Mouse (Mus musculus) heart, embryonic 16.5 days (tissue): ENCODE measurements around the gene Selenos. TPM values are rescaled to one million over a fixed set of nuclear protein-coding genes. Genes with fewer than 3 reads are reported as not detected.
A peak's percentile ranks its signal among the peaks of the same experiment; 100 is the strongest.

Experiments
- ATAC-seq: fragments of 200-750 bp; cut with Nextera tagmentation; replicated peaks from 2 replicates; pipeline ENCODE4 v1.8.0; 2017; ENCODE audit warnings: moderate number of reproducible peaks; ENCODE audit not compliant: insufficient read depth, low FRiP score; ENCODE audit errors: extremely low read depth
- H3K27ac ChIP-seq: fragments of 300-500 bp; sonication (generic); 2 replicates; pipeline ENCODE4 v1.5.1; 2014; ENCODE audit warnings: mild to moderate bottlenecking, low read length, control low read depth, moderate library complexity
- H3K27me3 ChIP-seq: fragments of 300-500 bp; sonication (generic); 2 replicates; pipeline ENCODE4 v1.6.1; 2014; ENCODE audit warnings: low read length, mixed read lengths; ENCODE audit not compliant: control insufficient read depth, insufficient read depth
- H3K36me3 ChIP-seq: fragments of 300-500 bp; sonication (generic); 2 replicates; pipeline ENCODE4 v1.6.1; 2014; ENCODE audit not compliant: control insufficient read depth, insufficient read depth
- H3K4me1 ChIP-seq: fragments of 300-500 bp; sonication (generic); 2 replicates; pipeline ENCODE4 v1.6.1; 2014; ENCODE audit warnings: low read length, mixed read lengths; ENCODE audit not compliant: control insufficient read depth, insufficient read depth
- H3K4me2 ChIP-seq: fragments of 300-500 bp; sonication (generic); 2 replicates; pipeline ENCODE4 v1.6.1; 2014; ENCODE audit warnings: low read depth, mild to moderate bottlenecking, control low read depth, low read length
- H3K4me3 ChIP-seq: fragments of 300-500 bp; sonication (generic); 2 replicates; pipeline ENCODE4 v1.5.1; 2014; ENCODE audit warnings: mild to moderate bottlenecking, control low read depth, low read length
- H3K9ac ChIP-seq: fragments of 300-500 bp; sonication (generic); 2 replicates; pipeline ENCODE4 v1.6.1; 2014; ENCODE audit warnings: low read length, control low read depth
- H3K9me3 ChIP-seq: fragments of 300-500 bp; sonication (generic); replicated peaks from 2 replicates; pipeline ENCODE4 v1.6.1; 2016; ENCODE audit warnings: low read length; ENCODE audit not compliant: control insufficient read depth
- WGBS: fragments of 180-500 bp; shearing (Covaris S2); extraction: QIAGEN DNeasy Blood & Tissue Kit; methylation state at CpG from one replicate; pipeline ENCODE4 v1.1.7; 2014; 5-methylcytosine and 5-hydroxymethylcytosine counted together
- polyA plus RNA-seq: library from polyadenylated mRNA; unstranded; fragments of >200 nt; fragmentation: Nextera tagmentation; extraction: Ambion mirVana; gene quantifications from 2 replicates; pipeline ENCODE4 v1.2.1, GENCODE M21; 2015

Selenos gene
- polyA plus RNA-seq, 1 experiment from 2014 or later: 75.8 TPM

- WGBS: under 1% methylated on average over 76 of the region's 77 CpGs
- no peaks in the 10 kb centered on the region for H3K27me3 ChIP-seq
- H3K27ac ChIP-seq: peak overlapping the region; percentile 87
- H3K4me2 ChIP-seq: peak overlapping the region; percentile 95
- peaks cover 43% of the 10 kb centered on the region for H3K4me1 ChIP-seq
- no peaks in the 10 kb centered on the region; the same call in 1 of the 2 replicates for H3K36me3 ChIP-seq
- peak overlapping the region; percentile 81 for H3K4me3 ChIP-seq
- H3K9me3 ChIP-seq: no peaks in the 10 kb centered on the region
- ATAC-seq: peak; percentile 26
- H3K9ac ChIP-seq: peak overlapping the region; percentile 87
Measured at GRCm38 (mm10) chr7:66109855-66110635, 30.6 kb downstream of the Selenos start.

GRCm38 (mm10) chr7:66110636-66111112 lies 31.2 kb downstream of the Selenos start:
- 5% methylated on average over 10 of the region's 10 CpGs for WGBS
- no peak for ATAC-seq
- Histone ChIP-seq H3K9ac (peak overlapping the region; percentile 87), H3K4me2 (peak overlapping the region; percentile 95), H3K36me3 (no peaks in the 10 kb centered on the region; the same call in 1 of the 2 replicates), H3K27me3 (no peaks in the 10 kb centered on the region), H3K4me1 (peaks cover 44% of the 10 kb centered on the region), H3K9me3 (no peaks in the 10 kb centered on the region), H3K27ac (peak overlapping the region; percentile 87), H3K4me3 (peak overlapping the region; percentile 81)

- Histone ChIP-seq H3K4me3 (peak overlapping the region; percentile 81), H3K27ac (peak overlapping the region; percentile 87), H3K9me3 (no peaks in the 10 kb centered on the region), H3K4me1 (peaks cover 47% of the 10 kb centered on the region), H3K4me2 (peak overlapping the region; percentile 95), H3K9ac (peak overlapping the region; percentile 87), H3K27me3 (no peaks in the 10 kb centered on the region), H3K36me3 (no peaks in the 10 kb centered on the region; the same call in 1 of the 2 replicates)
- WGBS: 64% methylated on average over 10 of the region's 10 CpGs
- ATAC-seq: no peak
Measured at GRCm38 (mm10) chr7:66111211-66111610, 31.8 kb downstream of the Selenos start.

- H3K9me3 ChIP-seq: no peaks in the 10 kb centered on the region
- 69% methylated on average over 3 of the region's 3 CpGs for WGBS
- H3K9ac ChIP-seq: no peak overlapping the region
- no peak for ATAC-seq
- no peak overlapping the region for H3K4me2 ChIP-seq
- no peak overlapping the region for H3K4me3 ChIP-seq
- no peaks in the 10 kb centered on the region for H3K27me3 ChIP-seq
- peaks cover 57% of the 10 kb centered on the region for H3K4me1 ChIP-seq
- no peaks in the 10 kb centered on the region; the same call in 1 of the 2 replicates for H3K36me3 ChIP-seq
- H3K27ac ChIP-seq: no peak overlapping the region
Measured at GRCm38 (mm10) chr7:66113561-66113960, 34.1 kb downstream of the Selenos start.

GRCm38 (mm10) chr7:66115821-66116343 lies 36.4 kb downstream of the Selenos start:
- Histone ChIP-seq H3K36me3 (no peaks in the 10 kb centered on the region; the same call in 1 of the 2 replicates), H3K4me1 (peaks cover 66% of the 10 kb centered on the region), H3K27me3 (no peaks in the 10 kb centered on the region), H3K27ac (peak overlapping the region; percentile 11; the same call in 1 of the 2 replicates), H3K4me2 (no peak overlapping the region), H3K9ac (no peak overlapping the region), H3K4me3 (no peak overlapping the region), H3K9me3 (no peaks in the 10 kb centered on the region)
- ATAC-seq: no peak
- WGBS: 55% methylated on average over 11 of the region's 11 CpGs

GRCm38 (mm10) chr7:66116906-66117482 lies 37.5 kb downstream of the Selenos start:
- WGBS: 42% methylated on average over 8 of the region's 8 CpGs
- no peak overlapping the region for H3K9ac ChIP-seq
- no peaks in the 10 kb centered on the region; the same call in 1 of the 2 replicates for H3K36me3 ChIP-seq
- no peaks in the 10 kb centered on the region for H3K9me3 ChIP-seq
- H3K4me1 ChIP-seq: peaks cover 59% of the 10 kb centered on the region
- H3K4me3 ChIP-seq: no peak overlapping the region
- no peaks in the 10 kb centered on the region for H3K27me3 ChIP-seq
- no peak overlapping the region for H3K27ac ChIP-seq
- H3K4me2 ChIP-seq: no peak overlapping the region
- no peak for ATAC-seq

GRCm38 (mm10) chr7:66118046-66118445 lies 38.6 kb downstream of the Selenos start:
- 68% methylated on average over 3 of the region's 3 CpGs for WGBS
- H3K9me3 ChIP-seq: no peaks in the 10 kb centered on the region
- H3K9ac ChIP-seq: no peak overlapping the region

GRCm38 (mm10) chr7:66118796-66119195 lies 39.3 kb downstream of the Selenos start:
- no peaks in the 10 kb centered on the region for H3K9me3 ChIP-seq
- no peak overlapping the region for H3K4me2 ChIP-seq
- WGBS: 79% methylated on average over 7 of the region's 7 CpGs
- peak overlapping the region; percentile 42; the same call in 1 of the 2 replicates for H3K27ac ChIP-seq
- H3K4me1 ChIP-seq: peaks cover 47% of the 10 kb centered on the region
- H3K4me3 ChIP-seq: no peak overlapping the region
- H3K27me3 ChIP-seq: no peaks in the 10 kb centered on the region
- no peak overlapping the region for H3K9ac ChIP-seq
- ATAC-seq: no peak
- H3K36me3 ChIP-seq: no peaks in the 10 kb centered on the region; the same call in 1 of the 2 replicates

More at GRCm38 (mm10) chr7:66118046-66118445, 38.6 kb downstream of the Selenos start:
- Histone ChIP-seq H3K4me1 (peaks cover 54% of the 10 kb centered on the region), H3K4me2 (no peak overlapping the region), H3K4me3 (no peak overlapping the region), H3K27me3 (no peaks in the 10 kb centered on the region), H3K36me3 (no peaks in the 10 kb centered on the region; the same call in 1 of the 2 replicates), H3K27ac (no peak overlapping the region)
- 0 out of 2 replicates have a peak, but pooled peaks have one; percentile 21 for ATAC-seq
